Comparison of ENCODE assay signal across 11 mouse cellular contexts in the genomic region with DNA sequence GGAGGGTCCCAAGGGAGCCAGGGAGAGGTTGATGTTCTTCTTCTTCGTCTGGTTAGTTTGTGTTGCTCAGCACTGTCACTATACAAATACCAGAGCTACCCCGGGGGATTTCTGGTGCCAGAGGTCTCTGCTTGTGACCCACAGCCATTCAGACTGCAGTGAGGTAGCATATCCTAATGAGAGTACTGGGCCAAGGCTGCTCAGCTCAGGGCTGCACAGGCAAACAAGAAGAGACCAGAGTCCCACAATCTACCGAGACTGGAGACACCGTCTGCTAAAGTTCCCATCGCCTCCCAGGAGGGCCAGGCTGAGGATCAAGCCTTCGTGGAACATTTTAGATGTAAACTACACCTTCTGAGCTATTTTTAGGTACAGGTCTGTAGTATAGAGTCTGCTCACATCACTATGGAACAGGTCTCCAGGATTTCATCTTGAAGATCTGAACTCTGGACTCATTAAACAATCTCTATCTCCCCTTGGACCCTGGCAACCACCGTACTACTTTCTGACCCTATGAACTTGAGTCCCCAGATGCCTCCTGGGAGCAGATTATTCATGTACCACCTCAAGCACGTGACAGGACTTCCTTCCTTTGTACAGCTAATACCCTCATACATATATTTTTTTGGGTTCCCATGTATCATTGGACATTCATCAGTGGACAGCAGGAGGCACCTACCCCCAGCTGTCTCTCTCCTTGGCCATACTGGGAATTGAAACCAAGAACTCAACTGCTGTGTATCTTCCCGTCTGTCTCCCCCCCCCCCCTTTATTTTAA.
"Had no signal": no experiment of that assay in that cellular context is flagged by ENCODE, and none has a peak within 500 bp of the region (broad histone marks: within the 10 kb centered on the region; RNA-seq: fewer than 3 reads in every experiment).

No protein-coding gene starts in this region.

- H3K27ac ChIP-seq: kidney, embryonic 15.5 days; limb, embryonic 15.5 days; liver, embryonic 12.5 days; lung, embryonic 15.5 days; midbrain, embryonic 12.5 days had no signal

- H3K4me3 ChIP-seq: kidney, embryonic 15.5 days; limb, embryonic 15.5 days; liver, embryonic 12.5 days; lung, embryonic 15.5 days; midbrain, embryonic 12.5 days had no signal

- DNase-seq: kidney, adult 2 months; kidney, postnatal 14 days; layer of hippocampus, postnatal 36 days; lung, postnatal 14 days; right cerebral cortex, adult 18-20 months; right cerebral cortex, postnatal 25 days had no signal

- H3K4me1 ChIP-seq: kidney, embryonic 15.5 days; lung, embryonic 15.5 days; midbrain, embryonic 12.5 days had no signal

- ATAC-seq: liver, embryonic 12.5 days had no signal

- H3K36me3 ChIP-seq: kidney, embryonic 15.5 days; limb, embryonic 15.5 days; liver, embryonic 12.5 days; lung, embryonic 15.5 days; midbrain, embryonic 12.5 days had no signal

- H3K9me3 ChIP-seq: kidney, embryonic 15.5 days; limb, embryonic 15.5 days; liver, embryonic 12.5 days; lung, embryonic 15.5 days; midbrain, embryonic 12.5 days had no signal

- H3K27me3 ChIP-seq: lung, embryonic 15.5 days had no signal

- H3K4me2 ChIP-seq: kidney, embryonic 15.5 days; limb, embryonic 15.5 days; liver, embryonic 12.5 days; lung, embryonic 15.5 days; midbrain, embryonic 12.5 days had no signal

- H3K9ac ChIP-seq: kidney, embryonic 15.5 days; limb, embryonic 15.5 days; liver, embryonic 12.5 days; lung, embryonic 15.5 days; midbrain, embryonic 12.5 days had no signal
